Mouse (Mus musculus) naive thymus-derived CD4-positive, alpha-beta T cell, adult 2 months (primary cell): Measurements from ENCODE around the gene Scn3b.

Experiments used
- DNase-seq: peaks from one replicate; pipeline ENCODE4 v3.0.0-alpha.2; 2011; ENCODE audit warnings: low read depth

The Scn3b gene

GRCm38 (mm10) chr9:40269103-40269861 is at the start of gene Scn3b:
TSS of gene Scn3b (plus strand) at chr9:40269217.
- no peak for DNase-seq

- DNase-seq: no peak
Observed at GRCm38 (mm10) chr9:40224289-40224688, 44.7 kb upstream of the Scn3b start.

- peak; percentile 47 for DNase-seq
Observed at GRCm38 (mm10) chr9:40227874-40228789, 40.9 kb upstream of the Scn3b start.

- no peak for DNase-seq
Observed at GRCm38 (mm10) chr9:40228804-40229331, 40.1 kb upstream of the Scn3b start.

GRCm38 (mm10) chr9:40229479-40229878 is 39.5 kb upstream of the Scn3b start:
- no peak for DNase-seq

- DNase-seq: no peak
Observed at GRCm38 (mm10) chr9:40231019-40231418, 38.0 kb upstream of the Scn3b start.

GRCm38 (mm10) chr9:40234233-40235072 is 34.6 kb upstream of the Scn3b start:
- DNase-seq: no peak

- DNase-seq: no peak
Observed at GRCm38 (mm10) chr9:40235220-40235619, 33.8 kb upstream of the Scn3b start.

GRCm38 (mm10) chr9:40239749-40240148 is 29.3 kb upstream of the Scn3b start:
- no peak for DNase-seq

GRCm38 (mm10) chr9:40240311-40240710 is 28.7 kb upstream of the Scn3b start:
- no peak for DNase-seq

GRCm38 (mm10) chr9:40241223-40241801 is 27.7 kb upstream of the Scn3b start:
- DNase-seq: no peak

GRCm38 (mm10) chr9:40241951-40242888 is 26.8 kb upstream of the Scn3b start:
- no peak for DNase-seq

- no peak for DNase-seq
Observed at GRCm38 (mm10) chr9:40245466-40245865, 23.6 kb upstream of the Scn3b start.

GRCm38 (mm10) chr9:40245974-40246665 is 22.9 kb upstream of the Scn3b start:
- no peak for DNase-seq

- no peak for DNase-seq
Observed at GRCm38 (mm10) chr9:40246702-40247101, 22.3 kb upstream of the Scn3b start.

GRCm38 (mm10) chr9:40249106-40249505 is 19.9 kb upstream of the Scn3b start:
- no peak for DNase-seq

- no peak for DNase-seq
Observed at GRCm38 (mm10) chr9:40252459-40252858, 16.6 kb upstream of the Scn3b start.

GRCm38 (mm10) chr9:40263874-40264273 is 5.1 kb upstream of the Scn3b start:
- DNase-seq: no peak

GRCm38 (mm10) chr9:40268040-40268747 is 823 bp upstream of the Scn3b start:
- no peak for DNase-seq
